Mouse (Mus musculus) kidney, postnatal 10 days (tissue): Measurements from ENCODE around the gene Actl6a.
"Not testable (repeated sequence)": the region's sequence is repeated elsewhere in the genome, so short reads cannot be mapped to it uniquely, and the experiment has no call there.

Source experiments
- DNase-seq: peaks from one replicate; pipeline ENCODE4 v3.0.0; 2021; ENCODE audit warnings: mixed read lengths

Actl6a gene

GRCm38 (mm10) chr3:32694737-32695582 lies 11.1 kb upstream of the Actl6a start:
- no peak for DNase-seq

GRCm38 (mm10) chr3:32695583-32695980 lies 10.5 kb upstream of the Actl6a start:
- DNase-seq, result no peak

GRCm38 (mm10) chr3:32698228-32698863 lies 7.8 kb upstream of the Actl6a start:
- peak; percentile 94 for DNase-seq

GRCm38 (mm10) chr3:32704021-32704420 lies 2.1 kb upstream of the Actl6a start:
- DNase-seq, result not testable (repeated sequence)

- not testable (repeated sequence) for DNase-seq
These were observed 1.5 kb upstream of the Actl6a start for GRCm38 (mm10) chr3:32704632-32705031.

- no peak for DNase-seq
These were observed 1.9 kb downstream of the Actl6a start for GRCm38 (mm10) chr3:32708052-32708367.

- DNase-seq, result peak; percentile 100
These were observed 2.5 kb downstream of the Actl6a start for GRCm38 (mm10) chr3:32708368-32709231.

GRCm38 (mm10) chr3:32709388-32709787 lies 3.3 kb downstream of the Actl6a start:
- no peak for DNase-seq

- no peak for DNase-seq
These were observed 7.6 kb downstream of the Actl6a start for GRCm38 (mm10) chr3:32713711-32714110.

GRCm38 (mm10) chr3:32717403-32717802 lies 11.3 kb downstream of the Actl6a start:
- DNase-seq, result not testable (repeated sequence)

GRCm38 (mm10) chr3:32718271-32718670 lies 12.2 kb downstream of the Actl6a start:
- DNase-seq, result no peak

- DNase-seq, result no peak
These were observed 18.1 kb downstream of the Actl6a start for GRCm38 (mm10) chr3:32724191-32724590.

GRCm38 (mm10) chr3:32725951-32726350 lies 19.9 kb downstream of the Actl6a start:
- no peak for DNase-seq

- no peak for DNase-seq
These were observed 21.8 kb downstream of the Actl6a start for GRCm38 (mm10) chr3:32727861-32728260.

GRCm38 (mm10) chr3:32736244-32737171 lies 30.4 kb downstream of the Actl6a start, which contains the start of gene Ndufb5:
TSS of gene Ndufb5 (plus strand) at chr3:32736990.
- DNase-seq, result peak; percentile 98

- DNase-seq, result no peak
These were observed 31.1 kb downstream of the Actl6a start, which contains the start of gene Mrpl47 for GRCm38 (mm10) chr3:32737172-32737655. TSS of gene Mrpl47 (minus strand) at chr3:32737605.

GRCm38 (mm10) chr3:32738549-32738948 lies 32.5 kb downstream of the Actl6a start:
- DNase-seq, result no peak

GRCm38 (mm10) chr3:32742276-32742780 lies 36.2 kb downstream of the Actl6a start:
- no peak for DNase-seq

- DNase-seq, result no peak
These were observed 38.9 kb downstream of the Actl6a start for GRCm38 (mm10) chr3:32745001-32745400.

GRCm38 (mm10) chr3:32745426-32745825 lies 39.3 kb downstream of the Actl6a start:
- not testable (repeated sequence) for DNase-seq

GRCm38 (mm10) chr3:32748384-32748783 lies 42.3 kb downstream of the Actl6a start:
- DNase-seq, result no peak
